Mouse (Mus musculus): ENCODE results near the gene Cenpb.

Gene Cenpb

DNA sequence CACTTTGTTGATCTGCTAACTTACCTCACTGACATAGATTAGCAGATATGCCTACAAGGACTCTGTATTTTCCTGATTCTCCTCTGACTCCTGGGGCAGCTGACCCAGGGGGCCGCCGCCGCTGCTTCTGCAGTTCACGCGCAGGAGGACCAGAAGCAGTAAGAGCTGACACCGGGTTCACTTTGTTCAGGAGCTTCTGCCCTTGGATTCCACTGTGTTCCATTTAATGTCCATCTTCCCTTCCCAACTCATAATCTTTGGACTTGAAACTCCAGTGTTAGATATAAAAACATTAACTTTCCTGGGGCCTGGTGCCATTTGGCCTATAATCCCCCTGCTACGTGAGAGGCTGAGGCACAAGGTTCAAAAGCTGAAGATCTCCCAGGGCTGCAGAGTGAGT, 15.9 kb downstream of the Cenpb start:
- no peak for DNase-seq

DNA sequence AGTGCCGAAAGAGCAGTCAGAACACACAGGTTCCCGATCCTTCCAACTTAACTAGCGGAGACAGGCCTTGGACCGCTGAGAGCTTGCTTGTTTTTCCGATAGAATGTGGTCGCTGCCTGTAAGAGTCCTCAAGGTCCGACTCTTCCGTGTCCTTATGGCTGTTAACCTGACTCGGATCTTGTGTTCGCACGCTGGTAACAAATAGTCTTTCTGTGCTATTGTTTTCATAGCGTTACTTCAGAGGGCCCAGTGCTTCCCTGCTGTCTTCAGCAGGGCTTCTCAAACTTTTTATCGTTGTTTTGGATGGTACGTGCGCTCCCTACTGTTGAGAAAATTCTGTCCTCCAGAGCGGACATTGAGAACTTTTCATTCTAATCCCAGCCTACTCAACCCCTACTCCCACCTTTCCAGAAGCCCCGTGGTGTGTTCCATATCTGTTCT, 19.2 kb downstream of the Cenpb start:
- DNase-seq: no peak

DNA sequence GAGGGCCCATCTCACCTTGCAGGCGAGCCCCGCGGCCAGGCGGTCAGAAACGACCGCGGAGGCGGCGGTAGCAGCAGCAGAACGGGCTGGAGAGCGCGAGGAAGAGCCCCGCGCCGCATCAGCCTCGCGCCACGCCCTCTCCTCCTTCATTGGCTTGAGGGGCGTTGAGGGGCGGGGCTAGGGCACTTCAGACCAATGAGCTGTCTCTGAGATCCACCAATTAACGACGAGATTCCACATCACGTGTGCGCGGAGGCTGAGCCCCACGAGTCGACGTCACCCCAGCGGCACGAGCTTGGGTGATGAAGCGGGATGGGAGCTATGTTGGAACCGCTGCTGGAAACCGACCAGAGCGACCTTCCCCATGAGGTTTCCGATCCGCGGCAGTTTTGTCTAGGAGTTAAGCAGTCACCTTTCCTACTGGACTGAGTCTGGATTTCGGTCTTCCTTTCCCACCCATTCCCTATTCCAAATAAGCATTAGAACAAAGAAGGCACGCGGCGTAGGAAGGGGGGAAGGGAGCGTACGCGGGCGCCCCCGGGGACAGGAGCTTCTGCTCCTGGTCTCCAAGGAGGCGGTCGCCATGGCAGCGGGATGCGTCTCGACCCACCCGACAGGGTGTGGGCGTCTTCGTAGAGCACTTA, 19.8 kb downstream of the Cenpb start, which contains the start of gene 1700037H04Rik:
Gene 1700037H04Rik, minus strand, starts transcription at position 144 of the 644 bp plus-strand sequence.
- DNase-seq: peak; percentile 97 to 98

DNA sequence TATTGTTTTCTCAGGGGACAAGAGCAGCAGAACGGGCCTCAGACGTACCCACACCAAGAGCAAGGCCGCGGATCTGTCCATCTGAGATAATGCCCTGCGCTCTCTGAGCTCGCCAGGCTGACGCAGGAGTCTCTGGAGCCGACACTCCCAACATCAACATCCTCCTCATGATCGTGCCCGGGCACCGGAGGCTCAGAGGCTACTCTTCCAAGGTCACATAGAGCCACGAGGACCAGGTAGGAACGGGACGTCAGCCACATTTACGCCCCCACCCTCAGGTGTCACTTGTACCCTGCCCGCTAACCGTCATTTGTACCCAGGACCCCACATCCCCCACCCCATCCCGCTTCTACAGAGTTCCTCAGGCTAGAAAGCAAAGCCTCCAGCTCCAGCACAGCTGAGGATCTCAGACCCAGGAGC, 20.4 kb downstream of the Cenpb start:
- DNase-seq: no peak

DNA sequence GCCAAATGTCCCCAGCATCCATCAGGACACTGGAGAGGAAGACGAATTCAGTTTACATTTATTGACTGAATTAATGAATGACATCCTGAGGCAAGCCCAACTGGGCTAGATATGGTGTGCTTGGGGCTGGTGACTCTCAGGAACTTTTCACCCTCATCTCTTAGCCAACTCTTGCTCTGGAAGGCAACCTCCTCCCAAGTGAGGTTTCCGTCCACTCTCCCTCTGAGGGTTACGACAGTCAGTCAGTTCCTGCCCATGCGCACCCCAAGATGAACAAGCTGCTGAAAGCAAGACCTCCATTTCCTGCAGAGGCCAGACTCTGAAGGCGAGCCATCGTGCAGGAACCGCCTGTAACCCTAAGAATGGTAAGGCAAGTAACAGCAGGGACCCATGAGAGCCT, 22.9 kb downstream of the Cenpb start:
- DNase-seq: no peak

DNA sequence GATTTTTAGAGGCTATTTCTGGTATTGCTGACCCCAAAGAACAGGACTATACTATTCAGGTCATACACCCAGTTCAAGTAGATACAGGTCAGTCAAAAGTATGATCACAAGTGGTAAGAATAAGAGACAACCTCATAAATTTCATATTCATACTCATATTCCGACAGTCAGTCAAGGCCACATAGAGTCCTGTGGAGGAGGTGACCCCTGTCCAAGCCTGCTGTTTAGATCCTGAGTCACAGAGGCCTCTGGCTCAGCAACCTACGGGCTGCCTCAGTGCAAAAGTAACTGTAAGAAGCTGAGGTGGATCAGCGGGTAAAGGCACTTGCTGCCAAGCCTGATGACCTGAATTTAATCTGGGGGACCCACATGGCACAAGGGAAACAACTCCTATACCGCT, 25.8 kb downstream of the Cenpb start:
- no peak for DNase-seq

DNA sequence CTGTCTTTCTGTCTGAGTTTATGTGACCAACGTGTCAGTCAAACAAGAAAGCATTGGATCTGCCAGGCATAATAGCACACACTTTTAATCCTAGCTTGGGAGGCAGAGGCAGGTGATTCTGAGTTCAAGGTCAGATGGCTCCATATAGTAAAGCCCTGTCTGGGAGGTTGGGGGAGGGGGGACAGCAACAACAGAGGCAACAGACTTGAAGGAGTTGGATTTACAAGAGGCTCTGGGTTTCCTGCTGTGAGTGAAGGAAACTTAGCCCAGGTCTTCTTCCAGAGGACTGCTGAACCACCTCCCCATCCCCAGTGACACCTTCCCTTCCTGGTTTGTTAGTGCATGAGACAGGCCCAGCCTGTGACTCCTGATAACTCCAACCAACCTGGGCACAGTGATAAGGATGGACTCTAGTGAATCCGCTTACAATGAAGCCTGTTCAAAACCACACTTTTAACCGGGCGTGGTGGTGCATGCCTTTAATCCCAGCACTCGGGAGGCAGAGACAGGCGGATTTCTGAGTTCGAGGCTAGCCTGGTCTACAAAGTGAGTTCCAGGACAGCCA, 27.6 kb downstream of the Cenpb start:
- no peak for DNase-seq

DNA sequence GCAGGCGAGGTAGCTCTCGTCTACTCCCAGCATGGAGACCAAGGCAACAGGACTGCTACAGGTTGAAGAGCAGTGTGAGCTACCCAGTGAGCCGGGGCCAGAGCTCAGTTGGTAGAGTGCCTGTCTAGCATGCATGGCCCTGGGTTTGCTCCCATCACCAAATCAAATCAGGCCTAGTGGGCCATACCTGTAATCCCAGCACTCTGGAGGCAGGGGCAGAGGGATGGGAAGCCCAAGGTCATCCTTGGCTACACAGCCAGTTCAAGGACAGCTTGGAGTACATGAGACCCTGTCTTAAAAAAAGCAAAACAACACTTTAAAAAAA, 30.7 kb downstream of the Cenpb start:
- DNase-seq: no peak

DNA sequence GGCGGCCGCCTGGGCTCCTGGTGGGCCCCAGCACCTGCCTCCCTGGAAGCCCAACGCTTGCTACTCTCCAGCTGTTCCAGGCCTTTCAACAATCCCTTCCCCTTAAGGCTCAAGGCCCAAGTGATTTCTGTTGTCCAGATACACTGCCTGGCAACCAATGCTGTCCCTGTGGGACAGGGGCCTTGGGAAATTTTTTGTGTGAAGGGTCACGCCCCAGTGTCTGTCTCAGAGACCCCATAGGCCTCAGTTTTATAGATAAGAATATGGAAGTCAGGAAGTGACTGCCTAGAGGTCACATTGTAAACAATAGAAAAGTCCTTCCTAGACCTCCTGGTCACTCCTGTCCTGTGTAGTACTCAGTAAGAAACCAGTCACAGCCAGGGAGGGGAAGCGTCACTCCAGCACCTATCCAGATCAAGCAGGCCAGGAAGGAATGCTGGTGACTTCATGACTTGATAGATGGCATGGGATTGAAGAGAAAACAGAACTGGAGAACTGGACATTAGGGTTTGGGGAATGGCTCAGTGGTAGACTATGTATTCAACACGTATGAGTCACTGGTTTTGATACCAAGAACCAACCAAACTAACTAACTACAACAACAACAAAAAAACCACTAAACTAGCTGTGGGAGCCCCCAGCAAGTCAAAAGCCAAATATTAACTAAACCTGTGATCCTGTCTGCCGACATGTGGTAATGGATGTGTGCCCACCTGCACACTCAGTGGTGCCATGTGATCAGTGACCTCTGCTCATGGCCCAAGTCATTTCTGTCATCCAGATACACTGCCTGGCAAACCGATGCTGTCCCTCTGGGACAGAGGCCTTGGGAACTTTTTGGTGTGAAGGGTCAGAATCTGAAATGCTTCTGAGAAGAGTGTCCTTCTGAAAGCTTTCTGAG, 31.3 kb downstream of the Cenpb start:
- DNase-seq: no peak

DNA sequence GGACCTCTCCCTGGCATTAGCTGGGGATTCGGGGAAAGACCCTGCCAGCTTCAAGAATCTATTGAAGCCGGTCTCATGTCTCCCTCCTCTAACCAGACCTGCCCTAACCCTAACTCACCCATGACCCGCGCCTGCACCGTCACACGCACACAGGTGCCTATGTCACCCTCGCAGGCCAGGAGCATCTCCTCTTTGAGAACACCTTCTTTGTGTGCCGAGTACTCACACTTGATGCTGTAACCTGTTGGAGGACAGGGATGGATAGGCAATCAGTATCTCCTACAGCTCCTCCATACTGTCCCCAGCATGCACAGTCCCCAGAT, 32.9 kb downstream of the Cenpb start:
- DNase-seq: no peak

DNA sequence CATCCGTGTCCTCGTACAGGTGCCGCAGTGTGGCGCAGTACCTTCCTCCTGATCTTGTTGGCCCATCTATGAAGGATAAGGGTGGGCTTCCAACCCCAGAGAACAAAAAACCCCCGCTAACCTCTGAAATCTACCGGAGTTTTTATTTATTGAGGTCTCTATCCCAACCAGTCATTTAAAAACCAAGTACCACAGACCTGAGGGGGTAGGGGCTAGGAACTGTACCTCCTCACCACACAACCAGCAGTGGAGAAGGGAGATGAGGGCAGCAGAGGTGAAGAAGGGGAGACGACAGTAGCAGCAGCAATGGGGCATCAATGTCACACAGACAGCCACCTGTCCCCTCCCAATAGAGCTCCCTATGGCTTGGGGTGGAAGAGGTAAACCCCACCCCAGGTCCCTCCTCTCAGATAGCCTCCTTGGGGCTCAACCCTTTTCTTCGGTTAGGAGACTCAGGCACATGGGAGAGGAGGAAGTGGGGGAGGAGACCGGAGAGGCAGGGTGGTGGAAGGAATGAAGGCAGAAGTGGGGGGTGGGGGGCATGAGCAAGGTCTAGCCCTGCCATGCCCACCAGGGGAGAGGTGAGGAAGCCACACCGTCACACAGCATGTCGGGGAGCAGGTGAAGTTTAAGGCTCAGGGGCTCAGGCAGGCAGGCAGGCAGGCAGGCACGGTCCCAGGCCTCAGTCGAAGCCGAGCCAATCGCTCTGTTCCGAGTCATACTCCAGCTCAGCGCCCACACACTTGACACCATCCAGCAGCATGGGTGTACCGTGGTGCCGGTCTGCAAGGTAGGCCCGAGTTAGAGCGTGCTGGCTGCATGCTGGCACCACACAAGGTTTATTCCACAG, 33.4 kb downstream of the Cenpb start:
- no peak for DNase-seq

DNA sequence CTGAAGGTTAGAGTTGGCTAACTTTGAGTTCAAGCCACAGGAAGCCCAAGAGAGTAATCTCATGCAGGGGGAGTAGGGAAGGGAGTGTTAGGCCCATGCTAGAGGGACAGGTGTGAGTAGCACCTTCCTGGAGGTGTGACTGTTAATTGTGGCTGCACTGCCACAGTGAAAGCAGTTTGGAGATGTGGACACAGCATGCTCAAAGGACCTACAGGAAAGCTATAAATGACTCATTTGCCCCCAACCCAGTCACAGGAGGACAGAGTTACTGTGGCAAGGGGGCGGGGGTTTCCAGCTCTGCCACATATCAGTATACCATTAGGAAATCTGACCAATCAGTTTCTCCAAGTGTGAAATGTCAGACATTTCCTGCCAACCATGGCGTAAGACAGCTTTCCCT, 34.3 kb downstream of the Cenpb start:
- no peak for DNase-seq

DNA sequence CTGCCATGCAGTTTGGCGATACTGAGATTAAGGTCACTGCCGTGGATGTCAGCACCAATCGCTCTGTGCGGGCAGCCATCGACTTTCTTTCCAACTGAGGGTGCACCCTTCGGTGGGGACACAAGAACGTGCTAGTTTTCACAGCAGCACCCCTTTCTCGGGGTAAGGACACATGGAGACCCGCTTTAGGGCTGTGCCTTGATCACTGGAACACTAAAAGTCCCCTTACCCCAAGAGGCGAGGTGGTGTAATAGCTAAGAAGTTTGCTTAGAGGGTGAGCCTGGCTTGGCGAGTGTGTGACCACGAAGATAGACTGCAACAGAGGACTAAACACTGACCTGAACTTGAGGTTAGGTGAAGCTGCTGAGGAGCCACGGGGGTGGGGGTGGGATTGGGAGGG, 34.7 kb downstream of the Cenpb start:
- DNase-seq: no peak

DNA sequence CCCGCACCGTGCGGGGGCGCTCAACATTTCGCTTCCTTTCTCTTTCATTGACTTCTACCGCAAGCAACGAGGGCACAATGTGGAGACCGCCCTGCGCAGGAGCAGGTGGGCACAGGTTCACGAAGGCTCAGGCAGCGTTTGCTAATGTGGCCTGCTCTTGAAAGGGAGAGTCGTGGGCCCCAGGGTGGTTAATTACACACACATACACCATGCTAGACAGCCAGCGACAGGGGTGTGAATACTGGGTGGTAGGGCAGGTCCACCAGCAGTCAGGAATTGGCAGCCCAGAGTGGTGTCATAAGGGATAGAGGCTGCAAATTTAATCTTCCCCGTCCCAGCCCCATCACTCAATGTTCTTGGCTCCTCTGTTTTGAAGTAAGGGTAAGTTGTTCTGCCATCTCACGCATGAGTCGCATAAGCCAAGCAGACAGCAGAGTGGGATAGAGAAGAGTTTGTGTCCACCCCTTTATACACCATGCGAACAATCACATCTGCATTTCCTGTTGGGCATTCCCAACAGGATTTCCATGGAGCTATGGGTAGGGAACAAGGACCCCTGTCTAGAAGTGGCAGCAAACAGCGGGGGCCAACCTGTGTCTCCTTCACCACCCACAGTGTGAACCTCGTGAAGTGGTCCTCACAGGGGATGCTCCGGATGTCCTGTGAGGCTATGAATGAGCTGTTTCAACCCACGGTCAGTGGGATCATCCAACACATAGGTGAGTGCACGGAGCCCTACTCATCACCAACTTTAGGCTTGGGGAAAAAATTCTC, 36.7 kb downstream of the Cenpb start:
- no peak for DNase-seq

DNA sequence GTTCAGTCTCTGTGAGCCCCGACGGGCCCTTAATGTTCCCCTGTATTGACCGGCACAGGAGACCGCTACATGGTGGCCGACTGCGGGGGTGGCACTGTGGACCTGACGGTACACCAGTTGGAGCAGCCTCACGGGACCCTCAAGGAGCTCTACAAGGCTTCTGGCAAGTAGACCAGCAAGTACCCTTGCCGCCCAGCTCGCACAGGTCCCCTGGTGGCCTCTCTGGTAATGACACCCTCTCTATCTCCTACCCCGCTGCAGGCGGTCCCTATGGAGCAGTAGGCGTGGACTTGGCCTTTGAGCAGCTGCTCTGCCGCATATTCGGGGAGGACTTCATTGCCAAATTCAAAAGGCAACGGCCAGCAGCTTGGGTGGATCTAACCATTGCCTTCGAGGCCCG, 37.3 kb downstream of the Cenpb start:
- DNase-seq: peak; percentile 24 to 69

DNA sequence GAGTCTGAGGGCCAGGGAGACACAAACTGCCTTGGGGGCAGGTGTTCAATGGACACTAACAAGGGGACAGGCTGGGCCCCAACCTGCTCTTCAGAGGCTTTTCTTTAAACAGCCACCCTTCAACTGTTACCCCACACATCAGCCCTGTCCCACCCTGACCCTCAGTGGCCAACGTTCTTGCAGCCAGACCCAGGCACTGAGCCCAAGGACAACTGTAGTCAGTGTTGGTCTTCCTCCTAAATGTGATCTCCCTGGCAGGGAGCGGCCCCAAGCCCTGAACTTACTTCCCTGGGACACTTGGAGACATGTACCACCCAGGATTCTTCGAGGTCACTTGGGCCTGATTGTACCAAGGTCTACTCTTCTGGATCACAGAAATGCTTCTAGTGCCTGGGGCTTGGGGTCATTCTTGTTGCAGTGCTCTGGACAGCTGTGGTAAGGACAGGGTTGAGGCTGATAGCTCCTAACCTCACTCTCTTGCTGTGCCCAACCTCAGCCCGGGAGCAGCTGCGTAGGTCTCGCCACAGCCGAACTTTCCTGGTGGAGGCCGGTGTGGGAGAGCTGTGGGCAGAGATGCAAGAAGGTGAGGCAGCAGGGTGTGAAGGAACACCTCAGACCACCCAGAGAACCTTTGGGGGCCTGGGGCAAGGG, 38.4 kb downstream of the Cenpb start:
- DNase-seq: no peak

DNA sequence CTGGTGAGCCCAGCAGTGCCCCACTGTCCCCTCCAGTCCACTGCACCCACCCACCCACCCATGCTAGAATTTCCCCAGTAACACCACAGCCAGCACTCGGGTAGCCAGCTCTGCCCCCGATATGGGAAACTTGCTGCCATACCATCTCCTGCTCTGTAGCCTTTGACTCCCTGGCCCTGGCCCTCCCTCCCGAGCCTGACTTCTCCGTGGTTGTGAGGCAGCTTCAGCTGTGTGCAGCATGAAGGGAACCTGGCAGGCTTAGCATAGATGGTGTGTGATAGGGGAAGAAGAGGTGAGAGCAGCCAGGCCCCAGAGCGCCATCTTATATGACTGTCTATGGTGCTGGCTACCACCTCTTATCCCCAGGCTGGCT, 39.3 kb downstream of the Cenpb start:
- no peak for DNase-seq

DNA sequence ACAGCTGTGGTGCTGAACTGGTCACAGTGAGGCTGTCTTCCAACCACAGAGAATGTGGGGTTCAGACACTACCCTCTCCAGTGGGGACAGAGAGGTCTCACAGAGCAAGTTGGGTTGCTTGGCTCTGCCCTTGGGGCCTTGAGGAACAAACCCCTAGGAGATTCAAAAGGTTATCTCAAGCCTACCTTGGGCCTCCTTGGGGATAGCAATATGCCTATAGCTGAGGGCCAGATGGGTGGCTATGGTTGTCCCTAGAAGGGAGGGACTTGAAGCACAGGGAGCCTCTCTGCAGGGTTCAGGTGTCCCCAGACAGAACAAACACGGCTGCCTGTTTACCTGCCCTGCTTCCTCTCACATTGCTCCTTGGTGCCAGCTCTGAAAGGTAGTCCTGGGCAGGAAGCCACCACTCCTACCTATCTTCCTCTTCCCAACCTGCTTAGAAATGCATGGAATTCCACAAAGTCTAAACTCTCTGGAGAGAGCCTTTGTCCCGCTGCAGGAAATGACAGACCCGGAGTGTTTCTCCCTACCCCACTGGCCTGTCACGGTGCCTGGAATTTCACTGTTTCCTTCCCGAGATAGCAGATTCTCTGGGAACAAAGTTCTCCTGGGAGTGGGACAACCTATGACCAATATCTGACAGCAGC, 39.9 kb downstream of the Cenpb start:
- no peak for DNase-seq

DNA sequence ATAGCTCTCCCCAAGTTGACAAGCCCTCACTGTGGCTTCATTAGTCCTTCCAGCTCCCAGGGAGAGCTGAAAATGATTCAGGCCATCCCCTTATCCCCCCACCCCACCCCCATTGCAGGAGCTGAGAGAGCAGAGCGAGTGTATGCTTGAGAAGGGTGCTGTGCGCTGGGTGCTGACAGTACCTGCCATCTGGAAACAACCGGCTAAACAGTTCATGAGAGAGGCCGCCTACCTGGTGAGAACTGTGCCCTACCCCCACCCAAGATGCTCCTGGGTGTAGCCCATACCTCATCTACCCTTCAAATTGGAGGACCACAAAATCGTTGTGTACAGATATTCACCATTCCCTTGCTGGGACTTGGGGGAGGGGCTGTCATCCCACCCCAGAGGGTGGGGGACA, 40.6 kb downstream of the Cenpb start:
- DNase-seq: no peak

DNA sequence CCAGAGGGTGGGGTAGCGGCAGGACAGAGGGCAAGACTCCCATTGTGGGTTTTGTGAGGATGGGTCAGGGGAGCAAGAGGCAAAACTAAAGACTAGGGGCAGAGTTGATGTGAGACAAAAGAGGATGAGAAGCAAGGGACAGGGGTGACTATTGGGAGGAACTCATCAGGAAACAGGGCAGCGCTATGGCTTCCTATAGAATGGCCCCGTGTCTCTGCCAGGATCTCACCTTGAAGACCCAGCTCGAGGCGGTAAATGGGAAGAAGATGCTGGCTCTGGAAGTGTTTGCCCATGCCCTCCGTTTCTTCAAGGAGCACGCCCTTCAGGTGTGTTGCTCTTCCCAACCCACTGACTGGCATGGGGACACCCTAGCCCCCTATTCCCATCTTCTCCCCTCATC, 41.1 kb downstream of the Cenpb start:
- DNase-seq: no peak

DNA sequence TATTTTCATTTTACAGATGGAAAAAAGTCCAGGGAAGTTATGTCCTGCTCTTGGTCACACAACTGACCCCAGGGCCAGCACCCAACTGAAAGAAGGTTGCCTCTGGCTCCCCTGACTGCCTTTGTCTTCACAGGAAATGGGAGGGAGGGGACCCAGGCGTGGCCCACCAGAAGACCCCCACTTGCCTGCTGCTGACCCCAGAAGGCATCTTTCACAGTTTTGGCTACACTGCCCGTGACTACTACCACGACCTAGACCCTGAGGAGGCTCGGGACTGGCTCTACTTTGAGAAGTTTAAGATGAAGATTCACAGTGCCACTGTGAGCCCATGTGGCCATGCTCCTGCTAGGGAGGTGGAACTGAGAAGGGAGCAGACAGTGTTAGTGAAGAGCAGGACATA, 41.6 kb downstream of the Cenpb start:
- DNase-seq: no peak

Measured in cerebellum, postnatal 14 days (tissue).